Mouse (Mus musculus) kidney, adult 9 months (tissue): Measurements from ENCODE around the gene Cct6b.
A peak's percentile ranks its signal among the peaks of the same experiment; 100 is the strongest.

Source experiments
- DNase-seq: peaks from one replicate; pipeline ENCODE4 v3.0.0; 2022

Cct6b gene

GRCm38 (mm10) chr11:82763742-82764437, at the start of gene Cct6b, which contains the start of gene Zfp830:
Gene Cct6b (minus strand): TSS chr11:82764321.
Gene Zfp830 (plus strand): TSS chr11:82764345.
- DNase-seq = peak; percentile 97

DNA sequence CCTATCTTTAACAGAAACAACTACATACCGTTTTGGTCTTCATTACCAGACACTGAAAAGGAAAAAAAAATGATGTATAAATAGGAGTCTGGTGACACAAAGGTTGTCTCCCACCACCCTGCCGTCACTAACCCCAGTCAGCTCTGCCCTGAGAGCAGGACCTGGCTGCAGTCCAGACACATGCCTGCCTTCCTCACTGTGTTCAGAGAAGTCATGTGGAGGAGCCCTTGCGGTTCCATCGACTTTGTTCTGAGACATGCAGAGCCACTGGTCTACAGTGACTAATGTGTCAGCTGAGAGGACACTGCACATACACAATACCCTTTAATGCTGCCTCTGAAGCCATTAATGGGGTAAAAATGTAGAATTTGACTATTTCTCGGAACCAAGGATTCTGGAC, 44.4 kb upstream of the Cct6b start:
- no peak for DNase-seq

DNA sequence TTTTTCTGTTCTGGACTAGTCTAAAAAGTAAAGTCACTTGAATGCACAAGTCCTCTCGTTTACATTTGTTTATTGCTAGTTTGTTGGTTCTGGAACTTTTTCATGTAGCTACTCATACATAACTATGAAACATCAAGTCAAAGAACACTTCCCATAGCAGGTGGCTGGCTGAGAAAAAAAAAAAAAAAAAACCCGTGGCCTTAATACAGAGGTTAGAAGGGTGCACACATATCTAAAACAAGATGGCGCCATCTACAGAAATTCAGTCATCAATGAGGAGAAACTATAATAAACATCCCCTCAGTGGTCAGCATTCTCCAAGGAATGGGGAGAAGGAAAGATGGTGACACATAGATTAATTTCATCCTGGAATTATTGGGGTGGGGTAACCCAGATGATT, 43.2 kb upstream of the Cct6b start:
- DNase-seq = no peak

DNA sequence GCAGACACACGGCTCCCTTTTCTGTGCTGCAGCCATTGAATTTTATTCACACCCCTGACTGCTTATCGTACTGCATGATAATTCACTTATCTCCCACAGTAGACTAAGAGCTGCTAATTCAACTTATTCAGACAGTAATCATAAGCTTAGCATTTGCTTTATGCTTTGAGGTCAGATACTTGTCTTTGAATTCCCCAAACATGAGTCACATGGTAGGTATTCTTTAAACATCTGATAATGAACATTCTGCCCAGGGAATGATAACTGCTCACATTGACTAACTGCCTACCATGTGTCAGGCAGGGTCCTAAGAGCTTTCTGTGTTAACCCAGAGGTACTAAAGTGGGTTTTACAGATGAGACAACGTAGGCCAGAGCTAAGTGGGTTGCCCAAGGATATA, 42.5 kb upstream of the Cct6b start:
- DNase-seq = no peak

DNA sequence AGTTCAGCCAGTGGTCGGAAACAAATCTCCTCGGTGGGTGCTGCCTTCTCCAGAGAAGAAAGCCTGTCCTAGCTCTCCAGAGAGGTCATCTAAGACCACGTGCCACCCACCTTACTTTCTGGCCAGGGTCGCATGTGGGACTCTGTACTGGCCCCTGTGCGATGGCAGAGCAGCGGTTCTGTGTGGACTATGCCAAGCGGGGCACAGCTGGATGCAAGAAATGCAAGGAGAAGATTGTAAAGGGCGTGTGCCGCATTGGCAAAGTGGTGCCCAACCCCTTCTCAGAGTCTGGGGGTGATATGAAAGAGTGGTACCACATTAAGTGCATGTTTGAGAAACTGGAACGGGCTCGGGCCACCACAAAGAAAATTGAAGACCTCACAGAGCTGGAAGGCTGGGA, 19.3 kb upstream of the Cct6b start:
- no peak for DNase-seq

DNA sequence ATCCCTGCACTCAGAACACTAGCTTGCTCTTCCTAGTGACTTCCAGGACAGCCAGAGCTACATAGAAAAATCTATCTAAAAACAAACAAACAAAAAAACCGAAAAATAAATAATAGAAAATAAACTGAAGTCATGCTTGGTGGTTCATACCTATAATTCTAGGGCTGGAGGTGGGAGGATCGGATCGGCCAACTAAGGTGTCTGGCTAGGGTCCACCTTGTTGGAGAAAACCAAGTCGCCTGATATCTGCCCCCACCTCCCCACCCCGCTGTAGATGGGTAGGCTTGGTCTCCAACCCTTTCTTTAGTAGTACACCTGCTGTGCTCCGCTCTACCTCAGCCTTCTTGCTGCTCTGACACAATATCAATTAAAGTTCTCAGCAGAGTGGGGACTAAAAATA, 18.1 kb upstream of the Cct6b start:
- no peak for DNase-seq

GRCm38 (mm10) chr11:82780983-82781903, 17.1 kb upstream of the Cct6b start, which contains the start of gene Lig3:
Gene Lig3 (plus strand): TSS chr11:82781108.
- DNase-seq = peak; percentile 96

- no peak for DNase-seq
Measured at GRCm38 (mm10) chr11:82780134-82780533, 16.0 kb upstream of the Cct6b start.

- DNase-seq = no peak
Measured at GRCm38 (mm10) chr11:82764438-82764924, 360 bp upstream of the Cct6b start.

GRCm38 (mm10) chr11:82763261-82763660, 860 bp downstream of the Cct6b start:
- DNase-seq = no peak

DNA sequence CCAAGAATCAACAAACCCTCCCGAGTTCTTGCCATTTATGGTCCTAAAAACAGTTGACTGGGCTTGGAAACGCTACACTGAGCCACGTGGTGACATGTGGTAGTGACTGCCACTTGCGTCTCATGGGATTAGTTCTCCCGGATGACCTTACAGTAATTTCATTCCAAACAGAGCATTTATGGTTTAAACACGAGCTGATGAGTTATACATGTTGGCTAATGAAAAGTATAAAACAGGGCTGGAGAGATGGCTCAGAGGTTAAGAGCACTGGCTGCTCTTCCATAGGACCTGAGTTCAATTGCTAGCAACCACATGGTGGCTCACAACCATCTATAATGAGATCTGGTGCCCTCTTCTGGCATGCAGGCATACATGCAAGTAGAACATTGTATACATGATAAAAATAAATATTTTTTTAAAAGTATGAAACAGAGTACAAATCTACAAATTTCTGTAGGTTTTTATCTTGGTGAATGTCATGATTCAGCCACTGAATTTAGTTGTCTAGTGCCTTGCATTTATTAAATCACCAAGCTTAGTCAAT, 1.8 kb downstream of the Cct6b start:
- DNase-seq = no peak

DNA sequence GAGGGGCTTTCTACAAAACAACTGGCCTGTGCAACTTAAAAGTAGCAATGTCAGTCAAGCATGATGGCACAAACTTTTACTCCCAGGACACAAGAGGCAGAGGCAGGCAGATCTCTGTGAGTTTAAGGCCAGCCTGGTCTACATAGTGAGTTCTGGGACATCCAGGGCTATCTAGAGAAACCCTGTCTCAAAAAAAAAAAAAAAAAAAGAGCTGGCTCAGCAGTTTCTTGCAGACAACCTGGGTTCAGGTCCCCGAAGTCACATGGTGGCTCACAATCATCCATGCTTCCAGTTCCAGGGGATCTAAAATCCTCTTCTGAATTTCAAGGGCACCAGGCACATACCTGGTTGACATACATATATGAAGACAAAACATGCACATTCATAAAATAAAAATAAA, 8.2 kb downstream of the Cct6b start:
- DNase-seq = no peak

GRCm38 (mm10) chr11:82752349-82753115, 11.6 kb downstream of the Cct6b start:
- DNase-seq = no peak

DNA sequence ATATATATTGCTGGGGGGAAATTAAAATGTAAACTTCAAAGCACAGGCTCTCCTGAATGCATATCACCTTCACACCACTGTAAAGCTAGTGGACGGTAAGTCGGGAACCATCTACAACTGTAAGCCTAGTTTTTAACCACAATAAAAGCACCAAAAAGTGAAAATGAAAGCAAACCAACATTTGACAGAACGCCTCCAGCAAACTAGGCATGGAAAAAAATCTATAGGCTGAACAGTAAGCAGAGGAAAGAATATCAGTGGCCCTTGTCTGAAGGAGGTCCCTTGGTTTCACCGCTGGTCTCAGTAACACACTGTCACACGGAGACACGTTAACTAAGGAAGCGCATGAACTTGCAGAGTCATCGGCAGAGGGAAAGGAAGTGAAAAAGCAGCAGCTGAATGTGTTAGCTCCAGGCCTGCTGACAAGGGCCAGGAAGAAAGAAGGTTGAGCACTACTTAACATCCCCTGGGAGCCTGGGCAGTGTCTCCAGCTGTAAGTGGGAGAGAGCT, 17.2 kb downstream of the Cct6b start:
- no peak for DNase-seq

DNA sequence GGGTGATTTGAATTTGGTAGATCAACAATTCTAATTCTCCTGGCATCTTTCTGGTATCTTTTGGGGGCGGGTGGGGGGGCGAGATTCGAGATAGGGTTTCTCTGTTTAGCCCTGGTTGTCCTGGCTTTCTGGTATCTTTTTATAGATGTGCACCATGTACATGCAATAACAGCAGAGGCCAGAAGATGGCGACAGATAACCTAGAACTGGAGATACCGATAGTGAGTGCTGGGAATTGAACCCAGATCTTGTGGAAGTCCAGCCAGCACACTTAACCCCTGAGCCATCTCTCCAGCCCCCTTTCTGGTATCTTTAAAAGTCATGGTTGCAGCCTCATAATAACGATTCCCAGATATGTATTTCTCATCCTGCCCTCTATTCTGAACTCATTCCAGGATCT, 18.0 kb downstream of the Cct6b start:
- peak; percentile 63 for DNase-seq

DNA sequence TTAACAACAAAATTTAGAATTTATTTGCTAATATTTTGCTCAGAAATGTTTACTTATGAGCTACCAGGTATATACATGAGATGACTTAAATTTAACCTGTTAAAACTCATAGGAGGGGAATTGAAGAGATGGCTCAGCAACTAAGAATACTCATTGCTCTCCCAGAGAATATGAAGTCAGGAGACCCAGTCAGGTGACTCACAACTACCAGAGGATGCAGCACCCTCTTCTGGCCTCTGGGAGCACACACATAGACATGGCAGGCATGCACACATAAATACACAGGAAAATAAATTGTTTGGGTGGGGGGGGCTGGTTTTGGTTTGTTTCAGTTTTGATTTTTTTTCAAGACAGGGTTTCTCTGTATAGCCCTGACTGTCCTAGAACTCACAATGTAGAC, 25.1 kb downstream of the Cct6b start:
- no peak for DNase-seq

GRCm38 (mm10) chr11:82734227-82734626, 29.9 kb downstream of the Cct6b start:
- peak; percentile 14 for DNase-seq

DNA sequence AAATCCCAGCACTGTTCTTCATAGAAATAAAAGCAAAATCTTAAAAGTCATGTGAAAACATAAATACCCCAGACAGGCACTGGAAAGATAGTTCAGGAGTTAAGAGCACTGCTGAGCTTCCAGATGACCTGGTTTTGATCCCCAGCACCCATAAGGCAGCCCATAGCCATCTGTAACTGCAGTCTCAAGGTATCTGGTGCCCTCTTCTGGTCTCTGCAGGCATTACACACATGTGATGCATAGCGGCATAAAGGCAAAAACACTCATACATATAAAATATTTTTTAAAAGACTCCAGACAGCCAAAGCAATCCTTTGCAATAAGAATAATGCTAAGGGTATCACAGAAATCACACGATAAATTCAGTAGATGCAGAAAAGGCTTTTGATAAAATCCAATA, 37.3 kb downstream of the Cct6b start:
- no peak for DNase-seq

DNA sequence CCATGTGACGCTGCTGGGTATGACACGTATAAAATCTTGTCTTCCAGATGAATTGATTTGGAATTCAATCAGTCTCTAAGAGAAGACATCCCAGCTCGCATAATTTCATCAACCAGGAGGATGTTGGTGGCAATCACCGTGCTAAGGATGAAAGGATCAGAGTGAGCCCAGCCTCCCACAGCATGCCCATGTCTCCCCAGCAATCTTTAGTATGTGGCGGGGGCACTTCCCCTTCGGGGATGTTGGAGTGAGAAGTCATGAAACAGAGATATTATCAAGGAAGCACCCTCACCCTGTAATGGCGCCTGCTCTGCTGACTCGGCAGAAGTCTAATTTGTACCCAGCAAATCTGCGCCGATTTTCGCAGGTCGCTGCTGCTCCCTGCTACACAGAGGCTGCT, 44.8 kb downstream of the Cct6b start:
- DNase-seq = no peak

DNA sequence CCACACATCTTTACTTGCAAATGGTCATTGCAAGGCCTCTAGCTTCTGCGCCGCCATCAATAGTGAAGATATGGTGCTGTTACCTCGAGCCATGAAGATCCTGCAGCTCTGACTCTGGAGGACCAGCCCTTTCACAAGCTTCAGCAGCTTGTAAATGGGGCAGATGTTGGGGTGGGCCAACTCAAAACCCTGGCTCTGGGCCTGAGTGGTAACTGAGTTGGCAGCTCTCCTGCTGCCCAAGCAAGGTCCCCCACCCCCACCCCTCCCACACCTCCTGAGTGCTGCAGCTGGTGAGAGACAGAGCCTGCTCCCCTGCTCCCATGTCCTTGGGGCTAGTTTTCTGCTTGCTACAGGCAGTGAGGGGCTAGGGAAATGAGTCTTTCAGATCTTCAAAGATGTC, 51.4 kb downstream of the Cct6b start:
- DNase-seq = no peak

- no peak for DNase-seq
Measured at GRCm38 (mm10) chr11:82708934-82709333, 55.2 kb downstream of the Cct6b start.

DNA sequence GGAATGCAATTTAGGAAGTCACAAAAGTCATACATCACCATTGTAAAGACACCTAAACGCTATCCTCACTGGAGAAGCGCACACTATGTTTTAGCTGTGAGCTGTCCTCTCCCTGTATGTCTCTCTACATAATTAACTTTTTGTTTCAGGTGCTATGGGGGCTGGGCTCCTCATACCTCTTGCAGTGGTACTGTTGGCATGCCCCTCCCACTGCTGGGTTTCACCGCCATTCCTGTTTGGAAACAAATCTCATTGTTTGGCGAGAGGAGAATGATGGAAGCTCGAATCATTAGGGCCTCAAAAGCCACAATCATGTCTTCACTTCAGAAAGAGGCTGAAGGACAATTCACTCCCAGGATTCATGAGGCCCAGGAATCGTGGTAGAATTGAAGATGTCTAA, 59.0 kb downstream of the Cct6b start:
- DNase-seq = no peak
